Mouse (Mus musculus) C2C12 (cell line): ENCODE data around the gene Zic5.

ENCODE experiments used
- CEBPB ChIP-seq: IDR thresholded peaks from one replicate; pipeline ENCODE4 v1.6.1; 2011; ENCODE audit warnings: low read depth, mild to moderate bottlenecking, control low read depth, moderate library complexity
- CTCF ChIP-seq: IDR thresholded peaks from one replicate; pipeline ENCODE4 v1.5.1; 2011; ENCODE audit not compliant: control insufficient read depth, insufficient read depth, insufficient read length
- MAX ChIP-seq: IDR thresholded peaks from one replicate; pipeline ENCODE4 v1.6.1; 2011; ENCODE audit warnings: mild to moderate bottlenecking, control low read depth
- MYOD1 ChIP-seq: IDR thresholded peaks from one replicate; pipeline ENCODE4 v1.6.1; 2011; ENCODE audit warnings: low read depth; ENCODE audit not compliant: control insufficient read depth, insufficient read length
- MYOG ChIP-seq: IDR thresholded peaks from one replicate; pipeline ENCODE4 v1.6.1; 2011; ENCODE audit not compliant: control insufficient read depth, insufficient read length; ENCODE audit errors: extremely low read depth
- USF1 ChIP-seq: IDR thresholded peaks from one replicate; pipeline ENCODE4 v1.6.1; 2011; ENCODE audit warnings: low read depth, mild to moderate bottlenecking, control low read depth, moderate library complexity

DNA sequence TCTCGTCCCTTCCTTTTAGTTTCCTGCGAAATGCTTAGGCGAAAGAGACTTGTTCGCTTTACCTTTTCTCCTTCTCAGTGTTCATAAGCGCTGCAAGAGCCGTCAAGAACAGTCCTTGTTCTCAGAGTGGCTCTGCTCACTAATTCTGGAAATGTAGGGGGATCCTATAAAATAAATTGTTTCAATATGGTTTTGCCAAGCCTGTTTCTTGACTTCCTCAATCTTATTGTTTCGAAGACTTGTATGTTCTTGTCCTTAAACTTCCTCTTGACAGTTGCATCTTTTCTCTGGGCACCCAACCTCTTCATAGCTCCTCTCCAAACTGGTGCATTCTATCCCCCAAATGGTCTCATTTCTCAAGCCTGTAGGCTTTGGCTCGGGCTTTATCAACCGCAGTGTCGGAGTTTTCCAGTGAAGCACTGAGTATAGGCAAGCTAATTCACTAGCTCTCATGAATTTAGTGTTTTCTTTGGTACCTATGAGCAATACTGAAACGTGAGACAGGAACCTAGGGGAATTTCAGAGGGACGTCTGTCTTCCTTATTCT is 20.2 kb upstream of the Zic5 start:
- TF ChIP-seq CTCF (no peak), CEBPB (no peak), MAX (no peak), USF1 (no peak), MYOG (no peak), MYOD1 (no peak)
